Mouse (Mus musculus) testis, adult 2 months (tissue): ENCODE results near the gene Ccdc121.

ENCODE experiments used
- CTCF ChIP-seq: fragments of 200-500 bp; IDR thresholded peaks from 2 replicates; pipeline ENCODE4 v1.5.1; 2012; ENCODE audit warnings: low read depth, mild to moderate bottlenecking, inconsistent platforms, low read length, moderate library complexity; ENCODE audit not compliant: control insufficient read depth, insufficient read depth, insufficient replicate concordance
- POLR2A ChIP-seq: fragments of 200-500 bp; IDR thresholded peaks from 2 replicates; pipeline ENCODE4 v1.6.1; 2012; ENCODE audit warnings: low read depth, mild to moderate bottlenecking, inconsistent platforms, low read length, moderate library complexity; ENCODE audit not compliant: control insufficient read depth

DNA sequence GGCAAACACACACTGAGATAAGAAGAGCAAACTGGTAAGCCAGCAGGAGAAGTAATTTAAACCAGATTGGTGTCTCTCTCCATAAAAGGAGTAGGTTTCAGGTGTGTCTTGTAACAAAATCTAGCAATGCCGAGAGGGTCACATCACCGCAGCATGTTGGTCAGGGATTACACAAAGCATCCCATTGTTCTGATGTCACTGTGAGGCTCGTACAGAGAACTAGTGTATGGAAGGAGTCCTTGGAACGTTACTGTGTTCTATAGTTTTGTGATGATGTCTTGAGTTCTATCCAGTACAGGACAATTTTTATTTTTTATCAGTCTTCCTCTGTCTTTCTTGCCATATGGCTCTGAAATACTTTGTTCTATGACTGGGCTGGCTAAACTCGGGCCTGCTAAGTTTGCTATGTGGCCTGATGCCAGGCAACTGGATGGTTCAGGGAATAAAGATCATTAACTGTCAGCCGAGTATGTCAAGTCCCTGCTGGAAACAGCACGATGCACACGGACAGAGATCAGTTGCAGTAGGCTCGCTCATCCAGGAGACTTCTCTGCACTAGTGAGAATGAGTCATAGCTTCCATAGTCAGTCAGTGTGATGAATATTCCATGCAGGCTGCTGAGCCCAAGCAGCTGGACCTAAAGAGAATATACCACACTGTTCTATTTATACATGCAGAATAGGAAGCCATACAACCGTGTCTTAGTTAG lies 24.1 kb upstream of the Ccdc121 start:
- TF ChIP-seq CTCF (no peak), POLR2A (no peak)
